Comparison of ENCODE assay signal across 7 mouse cellular contexts in the genomic region with DNA sequence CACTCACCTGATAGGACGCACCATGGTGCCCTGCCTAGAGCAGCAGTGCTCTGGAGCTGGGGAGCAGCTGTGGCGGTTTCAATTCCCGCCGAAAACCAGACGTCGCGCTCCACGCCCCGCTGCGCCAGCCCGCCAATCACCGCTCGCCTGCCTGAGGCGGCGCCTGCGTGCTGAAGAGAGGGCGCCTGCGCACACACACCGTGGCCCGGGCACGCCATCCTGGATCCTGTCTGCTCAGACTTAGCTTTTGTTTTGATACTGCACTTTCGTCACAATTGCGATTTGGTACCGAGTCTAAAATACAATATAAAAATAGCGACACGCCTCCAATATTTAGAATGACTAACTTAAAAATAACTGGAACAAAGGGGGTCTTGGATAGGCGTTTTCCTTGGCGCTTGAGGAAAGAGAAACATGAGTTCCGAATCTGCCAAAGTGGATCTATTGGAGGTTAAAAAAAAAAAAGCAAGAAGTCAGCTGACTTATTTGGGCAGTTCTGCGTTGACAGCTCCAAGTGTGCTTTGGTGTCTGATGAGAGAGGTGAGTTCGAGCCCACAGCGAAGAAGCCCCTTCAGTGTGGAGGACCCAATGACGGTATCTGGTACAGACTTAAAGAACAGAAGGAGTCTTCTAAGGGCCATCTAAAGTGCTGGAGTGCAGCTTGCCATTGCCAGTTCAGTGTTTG. TPM values are rescaled to one million over a fixed set of nuclear protein-coding genes. Genes with fewer than 3 reads are reported as not detected.
DNase-seq lines count a peak whose midpoint lies in the region; ATAC-seq lines count a peak whose summit lies in the region.

A gene (minus strand): TSS at position 101 of the 685 bp plus-strand sequence.
A gene (plus strand): TSS at position 476 of the 685 bp plus-strand sequence.

- H3K27ac ChIP-seq in embryonic facial prominence, embryonic 11.5 days (replicated peaks; ENCODE audit: low read depth, low read length) = no peak within 1 kb of the TSS; the same call in 1 of the 2 replicates
- H3K27ac ChIP-seq in limb, embryonic 10.5 days = peak within 1 kb of the TSS; percentile 90
- peak within 1 kb of the TSS; percentile 35; the same call in 1 of the 2 replicates for H3K27ac ChIP-seq in midbrain, embryonic 13.5 days

- no peaks in the 10 kb centered on the region for H3K4me1 ChIP-seq in embryonic facial prominence, embryonic 11.5 days (ENCODE audit: control insufficient read depth, insufficient read depth, low read length)
- peaks cover 27% of the 10 kb centered on the region for H3K4me1 ChIP-seq in limb, embryonic 10.5 days
- peaks cover 26% of the 10 kb centered on the region for H3K4me1 ChIP-seq in midbrain, embryonic 13.5 days (replicated peaks)

- H3K27me3 ChIP-seq in embryonic facial prominence, embryonic 11.5 days (ENCODE audit: control insufficient read depth, insufficient read depth, low read length) = no peaks in the 10 kb centered on the region
- no peaks in the 10 kb centered on the region for H3K27me3 ChIP-seq in limb, embryonic 10.5 days (ENCODE audit: low read depth, poor library complexity, severe bottlenecking)
- no peaks in the 10 kb centered on the region for H3K27me3 ChIP-seq in midbrain, embryonic 13.5 days

- H3K4me2 ChIP-seq in embryonic facial prominence, embryonic 11.5 days (ENCODE audit: low read depth, low read length) = peak within 1 kb of the TSS; percentile 82
- peak within 1 kb of the TSS; percentile 96 for H3K4me2 ChIP-seq in midbrain, embryonic 13.5 days (replicated peaks)

- WGBS in embryonic facial prominence, embryonic 11.5 days = 0% methylated on average over 33 of the region's 33 CpGs
- WGBS in limb, embryonic 10.5 days = under 1% methylated on average over 33 of the region's 33 CpGs
- under 1% methylated on average over 33 of the region's 33 CpGs for WGBS in midbrain, embryonic 13.5 days

- peak; percentile 97 for DNase-seq in adrenal gland, postnatal 14 days
- peak; percentile 96 for DNase-seq in embryonic facial prominence, embryonic 11.5 days (ENCODE audit: low spot score)
- DNase-seq in kidney, adult 11 months = peak; percentile 93
- DNase-seq in limb, embryonic 10.5 days (ENCODE audit: low spot score) = peak; percentile 95
- peak; percentile 94 for DNase-seq in spleen, adult 12 weeks (ENCODE audit: low spot score)

- H3K9me3 ChIP-seq in embryonic facial prominence, embryonic 11.5 days (replicated peaks; ENCODE audit: control insufficient read depth, low read length) = no peaks in the 10 kb centered on the region
- no peaks in the 10 kb centered on the region for H3K9me3 ChIP-seq in limb, embryonic 10.5 days (replicated peaks)
- no peaks in the 10 kb centered on the region for H3K9me3 ChIP-seq in midbrain, embryonic 13.5 days

- peak within 1 kb of the TSS; percentile 74 for H3K4me3 ChIP-seq in embryonic facial prominence, embryonic 11.5 days (ENCODE audit: low read depth, low read length)
- peak within 1 kb of the TSS; percentile 94 for H3K4me3 ChIP-seq in limb, embryonic 10.5 days
- H3K4me3 ChIP-seq in midbrain, embryonic 13.5 days (replicated peaks) = peak within 1 kb of the TSS; percentile 73

- peak within 1 kb of the TSS; percentile 79 for H3K9ac ChIP-seq in embryonic facial prominence, embryonic 11.5 days (replicated peaks; ENCODE audit: low read length)
- peak within 1 kb of the TSS; percentile 68 for H3K9ac ChIP-seq in midbrain, embryonic 13.5 days (replicated peaks)

- no peaks in the 10 kb centered on the region for H3K36me3 ChIP-seq in embryonic facial prominence, embryonic 11.5 days (replicated peaks; ENCODE audit: control insufficient read depth, insufficient read depth, low read depth, low read length)
- peaks cover 11% of the 10 kb centered on the region for H3K36me3 ChIP-seq in limb, embryonic 10.5 days
- H3K36me3 ChIP-seq in midbrain, embryonic 13.5 days = peaks cover 17% of the 10 kb centered on the region

- ATAC-seq in embryonic facial prominence, embryonic 11.5 days (replicated peaks; ENCODE audit: insufficient number of reproducible peaks, low FRiP score, low TSS enrichment, low read depth) = peak; percentile 97
- ATAC-seq in granulocyte monocyte progenitor cell, adult 5-6 weeks (replicated peaks; ENCODE audit: poor library complexity, severe bottlenecking) = peak; percentile 81
- ATAC-seq in midbrain, embryonic 13.5 days = peak; percentile 99

RNA-seq across cellular contexts. Expression of the first gene that starts in this region (rescaled TPM):
- 8.3 and 10.4 TPM in 2 replicates for total RNA-seq in adrenal gland, postnatal 14 days (2021)
- 87.3 and 92.6 TPM in 2 replicates for polyA plus RNA-seq in embryonic facial prominence, embryonic 11.5 days (2014; fragmentation: Nextera tagmentation; extraction: Ambion mirVana)
- 45.2 and 51.5 TPM in 2 replicates for total RNA-seq in granulocyte monocyte progenitor cell, adult 5-6 weeks (2014; fragmentation: Nextera tagmentation)
- total RNA-seq in granulocyte monocyte progenitor cell, adult 5-6 weeks (2017) = 140 and 161 TPM in 2 replicates
- polyA plus RNA-seq in limb, embryonic 10.5 days (2016; fragmentation: Nextera tagmentation; extraction: Ambion mirVana) = 81.2 and 90.7 TPM in 2 replicates
- 25.8 and 30.0 TPM in 2 replicates for polyA plus RNA-seq in midbrain, embryonic 13.5 days (2015; fragmentation: Nextera tagmentation; extraction: Ambion mirVana)

RNA-seq across cellular contexts. Expression of the second gene that starts in this region (rescaled TPM):
- total RNA-seq in adrenal gland, postnatal 14 days (2021) = 19.0 and 22.3 TPM in 2 replicates
- polyA plus RNA-seq in embryonic facial prominence, embryonic 11.5 days (2014; fragmentation: Nextera tagmentation; extraction: Ambion mirVana) = 15.5 and 17.9 TPM in 2 replicates
- total RNA-seq in granulocyte monocyte progenitor cell, adult 5-6 weeks (2014; fragmentation: Nextera tagmentation) = 33.5 and 37.2 TPM in 2 replicates
- total RNA-seq in granulocyte monocyte progenitor cell, adult 5-6 weeks (2017) = 40.2 and 51.9 TPM in 2 replicates
- polyA plus RNA-seq in limb, embryonic 10.5 days (2016; fragmentation: Nextera tagmentation; extraction: Ambion mirVana) = 10.8 and 14.9 TPM in 2 replicates
- polyA plus RNA-seq in midbrain, embryonic 13.5 days (2015; fragmentation: Nextera tagmentation; extraction: Ambion mirVana) = 30.5 and 31.0 TPM in 2 replicates
